Mouse (Mus musculus): Measurements from ENCODE around the gene U2af1. TPM values are rescaled to one million over a fixed set of nuclear protein-coding genes. Genes with fewer than 3 reads are reported as not detected.
A peak's percentile ranks its signal among the peaks of the same experiment; 100 is the strongest.
"Not testable (repeated sequence)": the region's sequence is repeated elsewhere in the genome, so short reads cannot be mapped to it uniquely, and the experiment has no call there.

The U2af1 gene
- polyA plus RNA-seq (2015; fragmentation: Nextera tagmentation; extraction: Ambion mirVana): 194 and 198 TPM in 2 replicates

GRCm38 (mm10) chr17:31658468-31659185 lies at the start of gene U2af1:
TSS of gene U2af1 (minus strand) at chr17:31658892.
- peak; percentile 99 for ATAC-seq
- H3K9me3 ChIP-seq (replicated peaks; ENCODE audit: control insufficient read depth, low read length, poor library complexity, severe bottlenecking): no peaks in the 10 kb centered on the region
- peak within 1 kb of the TSS; percentile 95 for H3K9ac ChIP-seq (ENCODE audit: low read depth, low read length)
- no peaks in the 10 kb centered on the region for H3K27me3 ChIP-seq (ENCODE audit: control insufficient read depth, insufficient read depth, low read depth, low read length)
- WGBS: under 1% methylated on average over 60 of the region's 77 CpGs
- peaks cover 9% of the 10 kb centered on the region for H3K36me3 ChIP-seq (ENCODE audit: control insufficient read depth, insufficient read depth, low read length)
- H3K4me3 ChIP-seq (ENCODE audit: low read depth, low read length): peak within 1 kb of the TSS; percentile 56
- H3K27ac ChIP-seq (ENCODE audit: low read length): peak within 1 kb of the TSS; percentile 93
- H3K4me1 ChIP-seq (ENCODE audit: control insufficient read depth, insufficient read depth, low read length): peaks cover 13% of the 10 kb centered on the region
- H3K4me2 ChIP-seq (ENCODE audit: low read length): peak within 1 kb of the TSS; percentile 88

GRCm38 (mm10) chr17:31705271-31706020 lies 46.8 kb upstream of the U2af1 start:
- 69% methylated on average over 20 of the region's 20 CpGs for WGBS
- Histone ChIP-seq H3K36me3 (ENCODE audit: control insufficient read depth, insufficient read depth, low read length) (no peaks in the 10 kb centered on the region), H3K4me1 (ENCODE audit: control insufficient read depth, insufficient read depth, low read length) (no peaks in the 10 kb centered on the region), H3K27ac (ENCODE audit: low read length) (no peak overlapping the region), H3K27me3 (ENCODE audit: control insufficient read depth, insufficient read depth, low read depth, low read length) (no peaks in the 10 kb centered on the region), H3K4me3 (ENCODE audit: low read depth, low read length) (no peak overlapping the region), H3K4me2 (ENCODE audit: low read length) (no peak overlapping the region), H3K9ac (ENCODE audit: low read depth, low read length) (no peak overlapping the region), H3K9me3 (replicated peaks; ENCODE audit: control insufficient read depth, low read length, poor library complexity, severe bottlenecking) (no peaks in the 10 kb centered on the region)
- no peak for ATAC-seq

GRCm38 (mm10) chr17:31703276-31703980 lies 44.7 kb upstream of the U2af1 start:
- H3K4me2 ChIP-seq (ENCODE audit: low read length): no peak overlapping the region
- no peak overlapping the region for H3K9ac ChIP-seq (ENCODE audit: low read depth, low read length)
- H3K27ac ChIP-seq (ENCODE audit: low read length): no peak overlapping the region
- H3K36me3 ChIP-seq (ENCODE audit: control insufficient read depth, insufficient read depth, low read length): no peaks in the 10 kb centered on the region
- no peak overlapping the region for H3K4me3 ChIP-seq (ENCODE audit: low read depth, low read length)
- H3K27me3 ChIP-seq (ENCODE audit: control insufficient read depth, insufficient read depth, low read depth, low read length): no peaks in the 10 kb centered on the region
- 79% methylated on average over 6 of the region's 6 CpGs for WGBS
- no peak for ATAC-seq
- H3K9me3 ChIP-seq (replicated peaks; ENCODE audit: control insufficient read depth, low read length, poor library complexity, severe bottlenecking): no peaks in the 10 kb centered on the region
- H3K4me1 ChIP-seq (ENCODE audit: control insufficient read depth, insufficient read depth, low read length): peaks cover 2% of the 10 kb centered on the region; the same call in 1 of the 2 replicates

GRCm38 (mm10) chr17:31698347-31698746 lies 39.7 kb upstream of the U2af1 start:
- Histone ChIP-seq H3K9ac (ENCODE audit: low read depth, low read length) (no peak overlapping the region), H3K4me1 (ENCODE audit: control insufficient read depth, insufficient read depth, low read length) (peaks cover 2% of the 10 kb centered on the region; the same call in 1 of the 2 replicates), H3K4me3 (ENCODE audit: low read depth, low read length) (no peak overlapping the region), H3K36me3 (ENCODE audit: control insufficient read depth, insufficient read depth, low read length) (no peaks in the 10 kb centered on the region), H3K9me3 (replicated peaks; ENCODE audit: control insufficient read depth, low read length, poor library complexity, severe bottlenecking) (no peaks in the 10 kb centered on the region), H3K27ac (ENCODE audit: low read length) (no peak overlapping the region; the same call in 1 of the 2 replicates), H3K4me2 (ENCODE audit: low read length) (no peak overlapping the region), H3K27me3 (ENCODE audit: control insufficient read depth, insufficient read depth, low read depth, low read length) (no peaks in the 10 kb centered on the region)
- ATAC-seq: no peak
- WGBS: 50% methylated on average over 11 of the region's 11 CpGs

GRCm38 (mm10) chr17:31695356-31695755 lies 36.7 kb upstream of the U2af1 start:
- not testable (repeated sequence) for H3K36me3 ChIP-seq (ENCODE audit: control insufficient read depth, insufficient read depth, low read length); H3K4me2 ChIP-seq (ENCODE audit: low read length); H3K4me1 ChIP-seq (ENCODE audit: control insufficient read depth, insufficient read depth, low read length); H3K27me3 ChIP-seq (ENCODE audit: control insufficient read depth, insufficient read depth, low read depth, low read length); H3K4me3 ChIP-seq (ENCODE audit: low read depth, low read length); H3K9me3 ChIP-seq (replicated peaks; ENCODE audit: control insufficient read depth, low read length, poor library complexity, severe bottlenecking); H3K9ac ChIP-seq (ENCODE audit: low read depth, low read length); ATAC-seq; H3K27ac ChIP-seq (ENCODE audit: low read length)
- WGBS: 83% methylated on average over 3 of the region's 7 CpGs

GRCm38 (mm10) chr17:31694949-31695348 lies 36.3 kb upstream of the U2af1 start:
- ATAC-seq: no peak
- 74% methylated on average over 1 of the region's 1 CpGs for WGBS
- Histone ChIP-seq H3K9ac (ENCODE audit: low read depth, low read length) (no peak overlapping the region), H3K27me3 (ENCODE audit: control insufficient read depth, insufficient read depth, low read depth, low read length) (no peaks in the 10 kb centered on the region), H3K27ac (ENCODE audit: low read length) (no peak overlapping the region), H3K36me3 (ENCODE audit: control insufficient read depth, insufficient read depth, low read length) (no peaks in the 10 kb centered on the region), H3K4me2 (ENCODE audit: low read length) (no peak overlapping the region), H3K9me3 (replicated peaks; ENCODE audit: control insufficient read depth, low read length, poor library complexity, severe bottlenecking) (no peaks in the 10 kb centered on the region), H3K4me1 (ENCODE audit: control insufficient read depth, insufficient read depth, low read length) (peaks cover 2% of the 10 kb centered on the region; the same call in 1 of the 2 replicates), H3K4me3 (ENCODE audit: low read depth, low read length) (no peak overlapping the region)

GRCm38 (mm10) chr17:31694023-31694376 lies 35.3 kb upstream of the U2af1 start:
- peaks cover 2% of the 10 kb centered on the region; the same call in 1 of the 2 replicates for H3K4me1 ChIP-seq (ENCODE audit: control insufficient read depth, insufficient read depth, low read length)
- WGBS: 74% methylated on average over 7 of the region's 7 CpGs
- H3K27ac ChIP-seq (ENCODE audit: low read length): no peak overlapping the region
- no peak overlapping the region for H3K4me3 ChIP-seq (ENCODE audit: low read depth, low read length)
- no peak overlapping the region for H3K4me2 ChIP-seq (ENCODE audit: low read length)
- no peaks in the 10 kb centered on the region for H3K9me3 ChIP-seq (replicated peaks; ENCODE audit: control insufficient read depth, low read length, poor library complexity, severe bottlenecking)
- ATAC-seq: no peak
- H3K9ac ChIP-seq (ENCODE audit: low read depth, low read length): no peak overlapping the region
- H3K27me3 ChIP-seq (ENCODE audit: control insufficient read depth, insufficient read depth, low read depth, low read length): no peaks in the 10 kb centered on the region
- no peaks in the 10 kb centered on the region for H3K36me3 ChIP-seq (ENCODE audit: control insufficient read depth, insufficient read depth, low read length)

GRCm38 (mm10) chr17:31693330-31694022 lies 34.8 kb upstream of the U2af1 start:
- Histone ChIP-seq H3K27ac (ENCODE audit: low read length) (no peak overlapping the region), H3K27me3 (ENCODE audit: control insufficient read depth, insufficient read depth, low read depth, low read length) (no peaks in the 10 kb centered on the region), H3K9me3 (replicated peaks; ENCODE audit: control insufficient read depth, low read length, poor library complexity, severe bottlenecking) (no peaks in the 10 kb centered on the region), H3K36me3 (ENCODE audit: control insufficient read depth, insufficient read depth, low read length) (no peaks in the 10 kb centered on the region), H3K4me3 (ENCODE audit: low read depth, low read length) (no peak overlapping the region), H3K4me1 (ENCODE audit: control insufficient read depth, insufficient read depth, low read length) (no peaks in the 10 kb centered on the region), H3K4me2 (ENCODE audit: low read length) (peak overlapping the region; percentile 24), H3K9ac (ENCODE audit: low read depth, low read length) (no peak overlapping the region)
- no peak; the same call in 1 of the 2 replicates for ATAC-seq
- 5% methylated on average over 20 of the region's 20 CpGs for WGBS

Measured in midbrain, embryonic 16.5 days (tissue).